Mouse (Mus musculus) layer of hippocampus, adult 18-20 months (tissue): ENCODE data around the gene Grm7. TPM values are rescaled to one million over a fixed set of nuclear protein-coding genes. Genes with fewer than 3 reads are reported as not detected.

Experiments
- DNase-seq, 2 experiments: peaks; one replicate each; pipeline ENCODE4 v3.0.0; 2022; ENCODE audit warnings: low spot score in 2 of 2
- total RNA-seq, 2 experiments: library from RNA; stranded (reverse); gene quantifications; 2 replicates each; pipeline ENCODE4 v1.2.3; 2021

Grm7 gene
- total RNA-seq, 2 experiments from 2014 or later = 59.7 to 61.0 TPM

DNA sequence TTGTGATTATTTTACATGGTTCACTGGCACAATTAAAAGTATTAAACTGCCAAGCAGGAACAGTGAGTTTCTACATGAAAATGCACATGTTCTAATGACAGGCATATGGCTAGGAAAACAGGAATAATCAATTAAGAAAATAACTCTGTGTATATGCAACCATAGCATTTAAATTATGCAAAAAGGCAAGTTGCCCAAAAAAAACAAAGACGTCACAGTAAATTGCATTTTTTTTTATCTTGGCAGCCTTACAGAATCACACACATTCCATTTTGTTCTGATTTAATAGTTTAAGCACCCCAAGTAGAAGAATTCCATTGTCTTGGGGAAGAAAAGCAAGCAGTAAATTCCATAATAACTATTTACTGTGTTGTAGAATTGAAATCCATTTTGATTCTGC lies 716.3 kb downstream of the Grm7 start:
- no peak for DNase-seq

DNA sequence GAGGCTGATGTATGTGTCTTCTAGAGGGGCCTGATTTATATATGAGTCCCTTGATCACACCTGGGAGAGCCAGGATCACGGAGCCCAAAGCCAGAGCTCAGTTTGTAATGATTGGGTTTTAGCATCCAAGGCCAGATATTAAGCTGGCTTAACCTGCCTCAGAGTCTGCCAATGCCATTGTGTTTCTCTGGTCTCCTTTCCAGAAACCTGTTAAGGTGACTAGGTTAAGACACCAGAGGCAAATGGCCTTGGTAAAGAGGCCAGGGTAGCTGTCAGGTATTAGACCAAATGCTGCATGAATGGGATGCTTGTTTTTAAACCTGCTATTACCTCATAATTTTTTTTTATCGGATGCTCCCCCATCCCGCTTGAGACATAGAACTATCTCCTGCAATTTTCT lies 722.7 kb downstream of the Grm7 start:
- DNase-seq = no peak

DNA sequence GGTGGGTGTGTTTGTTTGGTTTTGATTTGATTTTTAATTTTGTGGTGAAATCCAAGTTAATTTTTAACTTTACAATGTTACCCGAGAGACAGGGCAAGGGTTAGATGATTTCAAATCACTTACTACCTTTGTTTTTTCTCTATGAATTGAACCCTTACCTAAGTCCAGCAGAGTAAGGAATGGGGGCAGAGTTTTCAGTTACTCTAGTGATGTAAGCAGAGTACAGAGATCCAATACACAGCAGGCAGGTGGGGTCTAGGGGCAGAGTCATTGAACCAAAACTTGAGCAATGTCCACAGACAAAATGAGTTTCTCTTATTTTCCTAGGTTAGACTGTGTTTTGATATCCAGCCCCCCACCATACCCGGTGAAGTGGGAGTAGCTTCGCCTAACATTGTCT lies 723.2 kb downstream of the Grm7 start:
- no peak for DNase-seq

GRCm38 (mm10) chr6:111369013-111369412 lies 723.6 kb downstream of the Grm7 start:
- DNase-seq = no peak

DNA sequence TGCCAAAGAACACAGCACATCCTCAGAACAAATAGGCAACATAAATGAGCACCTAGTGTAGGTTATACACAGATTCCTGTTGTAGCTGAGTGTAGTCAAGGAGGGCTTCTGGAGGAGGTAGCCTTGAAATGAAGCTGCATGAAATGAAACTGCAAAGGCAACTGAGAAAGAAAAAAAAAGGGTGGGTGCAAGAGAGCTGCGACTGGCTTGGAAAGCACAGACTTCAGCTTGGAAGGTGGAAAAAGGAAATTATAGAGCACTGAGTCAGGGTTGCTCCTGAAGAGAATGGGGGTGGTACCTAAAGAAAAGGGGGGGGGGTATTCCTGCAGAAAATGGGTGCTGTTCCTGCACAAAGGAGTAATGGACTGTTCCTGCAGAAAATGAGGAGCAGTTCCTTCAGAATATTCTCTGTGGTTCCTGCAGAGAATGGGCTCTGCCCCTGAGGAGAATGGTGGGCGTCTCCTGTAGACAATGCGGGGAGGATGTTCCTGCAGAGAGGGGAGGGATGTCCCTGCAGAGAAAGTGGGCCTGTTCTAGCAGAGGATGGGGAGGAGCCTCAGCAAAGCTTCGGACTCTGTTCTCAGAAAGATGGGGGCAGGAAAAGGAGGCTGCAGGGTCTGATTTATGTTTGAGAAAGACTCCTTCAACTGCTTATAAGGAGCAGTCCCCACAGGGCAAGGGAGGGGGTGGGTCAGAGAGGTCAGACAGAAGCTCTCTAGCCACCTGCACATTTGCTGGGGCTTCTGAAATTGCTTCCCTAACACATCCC lies 726.4 kb downstream of the Grm7 start:
- DNase-seq = peak in 1 of 2 experiments; percentile 29

DNA sequence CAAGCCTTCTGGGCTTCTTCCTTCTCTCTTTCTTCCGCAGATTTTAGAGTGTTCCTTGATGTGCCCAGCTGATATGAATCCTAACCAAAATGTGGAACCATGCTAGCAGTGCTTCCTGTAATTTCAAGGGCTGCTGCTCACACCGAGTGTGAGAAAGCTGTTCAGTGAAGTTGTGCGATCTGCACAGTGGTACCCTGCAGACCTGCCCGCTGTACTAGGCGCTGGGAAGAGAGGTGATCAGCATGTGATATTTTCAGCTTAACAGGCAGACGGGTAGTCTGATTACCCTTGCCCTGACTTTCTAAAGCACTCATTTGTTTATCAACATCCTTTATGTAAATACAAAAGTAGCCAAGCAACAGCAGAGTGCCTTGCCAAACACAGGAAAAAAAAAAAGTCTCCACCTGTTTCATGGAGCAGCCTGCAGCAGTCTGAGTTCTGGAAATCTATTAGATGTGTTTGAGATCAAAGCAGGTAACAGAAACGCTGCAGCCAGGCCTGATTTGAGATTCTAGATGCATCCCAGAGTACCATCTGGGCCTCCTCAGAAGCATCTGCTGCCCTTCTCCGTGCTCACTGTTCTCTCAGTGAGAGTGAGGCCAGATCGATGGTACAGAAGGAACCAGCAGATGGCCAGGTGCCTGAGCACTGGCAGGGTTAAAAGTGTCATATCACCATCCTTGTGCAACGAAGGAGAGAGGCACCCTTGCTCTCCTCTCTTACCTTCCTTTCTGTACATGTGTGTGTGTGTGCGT lies 727.4 kb downstream of the Grm7 start:
- peak; percentile 68 to 87 for DNase-seq

DNA sequence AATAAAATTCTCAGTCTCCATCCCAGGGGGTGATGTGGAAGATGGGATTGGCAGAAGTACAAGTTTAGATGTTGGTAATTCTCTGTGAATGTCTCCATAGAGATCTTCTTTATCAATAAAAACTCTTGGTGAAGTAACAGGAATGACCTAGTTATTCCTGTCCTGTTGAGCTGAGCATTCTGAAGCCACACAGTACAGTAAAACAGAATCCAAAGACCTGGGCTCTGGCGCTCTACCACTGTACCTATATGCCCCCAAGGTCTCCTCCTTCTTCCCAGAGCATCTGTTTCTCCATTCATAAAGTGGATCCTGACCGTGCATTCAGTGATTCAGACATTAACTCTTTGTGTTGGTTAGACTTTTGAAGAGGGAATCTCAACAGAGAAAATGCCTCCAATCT lies 735.3 kb downstream of the Grm7 start:
- no peak for DNase-seq

GRCm38 (mm10) chr6:111408750-111409149 lies 763.4 kb downstream of the Grm7 start:
- no peak for DNase-seq

DNA sequence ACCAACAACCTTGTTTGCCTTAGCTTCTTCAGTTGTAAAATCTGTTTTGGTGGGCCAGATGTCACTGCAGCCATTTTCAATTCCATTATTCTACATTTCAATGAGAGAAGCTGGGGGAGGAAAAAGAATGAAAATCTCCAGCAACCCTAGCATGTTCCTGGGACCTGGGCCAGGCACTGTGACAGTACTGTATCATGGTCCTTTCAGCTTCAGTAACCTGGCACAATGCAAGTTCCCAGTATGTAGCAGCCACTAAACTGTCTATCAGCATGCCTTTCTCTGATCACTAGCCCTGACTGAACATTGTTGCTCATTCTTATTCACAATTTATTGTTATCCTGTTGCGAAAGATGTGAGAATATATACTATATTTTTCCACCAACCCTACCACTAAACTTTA lies 779.4 kb downstream of the Grm7 start:
- DNase-seq = peak in 1 of 2 experiments; percentile 24

- no peak for DNase-seq
Measured at GRCm38 (mm10) chr6:111446228-111446627, 800.8 kb downstream of the Grm7 start.

DNA sequence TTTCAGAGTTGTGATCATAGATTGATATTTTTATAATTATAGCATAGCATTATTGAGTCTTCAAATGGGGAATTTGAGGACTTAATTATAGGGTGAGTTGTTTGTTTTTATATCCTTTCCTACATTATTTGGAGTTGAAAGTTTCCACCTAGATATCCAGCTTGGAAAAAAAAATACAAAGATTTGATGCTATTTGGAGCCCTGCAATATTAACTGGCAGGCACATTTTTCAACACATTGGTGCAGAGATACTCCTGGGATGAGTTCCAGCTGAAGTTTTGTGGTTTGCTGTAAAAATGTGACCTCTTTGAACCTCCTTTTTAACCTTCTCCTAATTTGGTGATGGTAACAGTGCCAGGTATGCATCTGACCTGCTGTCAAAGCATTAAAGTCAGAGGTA lies 802.5 kb downstream of the Grm7 start:
- no peak for DNase-seq

GRCm38 (mm10) chr6:111449054-111449783 lies 803.8 kb downstream of the Grm7 start:
- peak in 1 of 2 experiments; percentile 19 for DNase-seq

DNA sequence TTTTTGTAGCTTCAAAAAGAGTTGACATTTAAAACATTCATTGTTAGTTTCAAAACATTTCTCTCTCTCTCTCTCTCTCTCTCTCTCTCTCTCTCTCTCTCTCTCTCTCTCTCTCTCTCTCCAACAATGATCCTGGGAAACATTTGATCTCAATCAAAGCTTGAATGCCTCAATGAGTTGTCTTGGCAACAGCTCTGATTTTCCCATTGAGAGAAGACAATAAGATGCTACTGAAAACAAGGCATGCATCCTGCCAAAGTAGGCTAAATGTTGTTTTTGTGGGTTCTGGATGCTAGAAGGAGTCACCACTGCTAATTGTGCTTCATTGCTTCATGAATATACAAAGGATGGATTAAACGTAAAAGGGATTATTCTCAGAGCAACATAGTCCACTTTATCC lies 836.5 kb downstream of the Grm7 start:
- DNase-seq = no peak

DNA sequence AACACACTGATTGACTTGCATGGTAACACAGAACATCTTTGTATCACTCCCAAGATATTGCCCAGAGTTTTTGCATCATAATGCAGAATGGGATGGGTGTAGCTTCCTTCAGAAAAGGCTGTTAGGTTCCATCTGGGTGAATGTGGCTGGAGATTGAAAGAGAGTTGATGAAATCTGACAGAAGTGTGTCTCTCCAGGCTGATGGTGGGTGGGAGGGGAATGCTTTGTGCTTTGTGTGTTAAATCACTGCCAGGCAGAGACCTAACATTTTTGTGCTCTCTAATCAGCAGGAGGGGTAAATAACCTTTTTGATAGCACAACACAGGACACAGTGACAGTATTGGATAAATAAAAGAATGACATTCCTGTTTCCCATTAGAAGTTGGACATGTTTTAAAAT lies 840.7 kb downstream of the Grm7 start:
- DNase-seq = peak; percentile 45 to 85

GRCm38 (mm10) chr6:111487556-111487955 lies 842.2 kb downstream of the Grm7 start:
- no peak for DNase-seq

DNA sequence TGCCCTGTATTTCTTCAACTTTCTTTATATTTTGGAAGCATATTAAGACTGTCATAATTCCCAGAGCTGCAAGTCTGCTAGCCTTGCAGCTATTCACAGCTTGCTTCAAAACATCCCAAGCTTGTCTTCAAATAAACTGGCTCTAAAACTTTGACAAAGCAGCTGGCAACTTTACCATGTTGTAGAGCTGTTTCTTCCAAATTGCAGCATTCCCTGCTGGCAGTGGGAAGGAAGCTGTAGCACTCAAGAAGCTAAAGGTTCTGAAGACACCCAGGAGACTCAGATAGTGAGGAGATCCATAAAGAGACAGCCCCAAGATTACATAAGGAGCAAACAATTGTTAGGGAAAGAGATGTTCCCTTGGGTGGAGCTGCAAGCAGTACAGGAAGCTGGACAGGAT lies 846.8 kb downstream of the Grm7 start:
- DNase-seq = no peak

GRCm38 (mm10) chr6:111499542-111499941 lies 854.2 kb downstream of the Grm7 start:
- no peak for DNase-seq

DNA sequence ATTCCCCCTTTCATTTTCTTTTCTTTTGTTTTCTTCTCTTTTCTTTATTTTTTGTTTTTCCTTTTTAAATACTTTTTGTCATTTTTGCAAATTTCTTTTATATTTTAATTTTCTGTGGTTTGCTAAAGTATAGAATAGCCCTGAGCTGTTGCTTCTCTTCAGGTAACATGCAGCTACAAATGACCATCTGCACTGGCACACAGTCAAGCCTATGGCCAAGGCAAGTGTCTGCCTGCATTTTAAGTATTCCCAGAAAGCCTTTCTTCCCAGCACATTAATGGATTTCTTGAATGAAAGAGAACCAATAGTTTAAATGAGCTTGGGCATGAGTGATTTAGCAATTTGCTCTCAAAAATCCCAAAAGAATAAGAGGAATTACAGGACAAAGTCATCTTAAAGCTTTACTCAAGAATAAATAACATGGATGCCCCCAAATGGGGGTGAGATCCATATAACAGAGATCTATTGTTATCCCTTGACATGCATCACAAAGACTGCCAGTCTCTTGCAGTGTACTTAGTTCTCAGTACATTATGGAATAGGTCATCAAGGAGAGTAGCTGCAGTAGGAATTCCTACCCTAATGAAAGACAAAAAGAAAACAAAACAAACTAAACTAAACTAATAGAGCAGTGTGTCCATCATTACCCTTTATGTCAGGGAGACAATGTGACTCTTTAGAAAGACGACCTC lies 865.5 kb downstream of the Grm7 start:
- no peak for DNase-seq

DNA sequence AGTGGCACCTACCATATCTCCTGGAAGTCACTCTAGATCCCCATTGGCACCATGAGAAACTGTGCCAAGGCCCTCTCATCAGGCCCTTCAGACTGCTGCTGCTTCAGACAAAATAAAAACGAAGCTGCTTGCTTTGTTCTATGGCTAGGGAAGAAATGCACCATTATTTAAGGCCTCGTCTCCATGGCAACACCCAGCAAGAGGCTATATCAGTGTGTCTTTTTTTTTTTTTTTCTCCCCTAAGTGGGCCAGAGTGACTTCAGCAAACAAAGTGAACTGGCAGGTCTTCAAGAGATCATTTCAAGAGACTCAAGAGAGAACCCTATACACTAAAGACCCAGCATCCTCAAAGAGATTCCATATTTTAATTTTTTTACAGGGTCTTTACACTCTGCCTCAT lies 867.0 kb downstream of the Grm7 start:
- DNase-seq = no peak

- DNase-seq = peak; percentile 2 to 16
Measured at GRCm38 (mm10) chr6:111521229-111521628, 875.8 kb downstream of the Grm7 start.

- DNase-seq = no peak
Measured at GRCm38 (mm10) chr6:111522122-111522521, 876.7 kb downstream of the Grm7 start.
